Mouse (Mus musculus): ENCODE measurements at regions not wholly inside any gene's neighbourhood (a gene's known extent, or its start where the extent isn't known, plus 50 kb on each side); places are given as distances from the start of the nearest gene placed in this dataset.
"Not testable (repeated sequence)": the region's sequence is repeated elsewhere in the genome, so short reads cannot be mapped to it uniquely, and the experiment has no call there.

GRCm38 (mm10) chr7:83431094-83431493 is 153.6 kb upstream of the Tmc3 start:
- no peak for DNase-seq

DNA sequence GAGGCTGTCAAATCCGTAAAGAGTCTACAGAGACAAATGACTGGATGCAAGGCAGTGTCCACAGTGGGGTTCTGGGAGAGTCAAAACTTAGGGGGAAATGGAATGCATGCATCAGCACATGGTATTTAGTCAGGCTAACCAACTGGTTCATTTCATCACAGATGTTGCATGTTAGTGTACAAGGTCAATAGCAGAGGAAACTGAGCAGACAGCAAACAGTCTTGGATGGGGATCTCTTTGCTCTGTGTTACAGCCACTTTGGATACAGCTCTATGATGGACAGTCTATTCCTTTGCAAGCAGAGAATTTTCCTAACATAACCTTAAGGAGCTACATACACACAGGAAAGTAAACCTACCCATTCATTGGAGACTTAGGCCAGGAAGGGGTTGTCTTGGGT is 151.9 kb upstream of the Tmc3 start:
- no peak for DNase-seq

- DNase-seq: no peak
Measured at GRCm38 (mm10) chr7:83433959-83434715, 150.6 kb upstream of the Tmc3 start.

GRCm38 (mm10) chr7:83438538-83439393 is 146.0 kb upstream of the Tmc3 start:
- DNase-seq: no peak

DNA sequence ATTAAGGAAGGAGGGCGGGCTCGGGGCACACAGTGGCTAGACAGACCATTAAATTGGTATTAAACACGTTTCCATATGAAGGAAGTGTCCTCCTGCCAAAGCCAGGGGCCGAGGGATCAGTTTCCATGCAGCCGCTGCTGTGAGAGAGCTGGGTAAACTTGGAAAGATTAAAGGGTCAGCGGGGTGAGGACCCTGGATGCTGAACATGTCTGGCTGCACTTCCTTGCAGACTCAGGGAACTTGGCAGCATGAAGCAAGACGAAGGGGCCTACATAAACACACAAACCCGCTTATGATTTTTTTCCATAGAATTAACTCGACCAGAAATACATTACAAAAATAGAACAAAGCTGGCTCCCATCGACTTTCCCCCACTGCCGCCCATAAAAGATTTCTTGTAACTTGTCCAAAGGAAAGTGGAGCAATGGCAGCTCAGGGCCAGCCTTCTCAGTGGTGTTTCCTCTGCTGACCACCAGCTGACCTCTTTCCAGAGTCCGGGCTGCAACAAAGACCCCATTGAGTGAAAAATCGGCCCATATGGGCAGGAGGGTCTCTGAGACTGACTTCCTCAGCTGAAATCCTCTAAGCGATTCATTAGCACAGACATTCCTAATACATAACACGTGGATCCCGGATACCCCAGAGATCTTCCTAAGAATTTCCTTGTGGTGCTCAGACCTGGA is 141.0 kb upstream of the Tmc3 start:
- DNase-seq: no peak

GRCm38 (mm10) chr7:83444279-83444615 is 140.5 kb upstream of the Tmc3 start:
- DNase-seq: no peak

DNA sequence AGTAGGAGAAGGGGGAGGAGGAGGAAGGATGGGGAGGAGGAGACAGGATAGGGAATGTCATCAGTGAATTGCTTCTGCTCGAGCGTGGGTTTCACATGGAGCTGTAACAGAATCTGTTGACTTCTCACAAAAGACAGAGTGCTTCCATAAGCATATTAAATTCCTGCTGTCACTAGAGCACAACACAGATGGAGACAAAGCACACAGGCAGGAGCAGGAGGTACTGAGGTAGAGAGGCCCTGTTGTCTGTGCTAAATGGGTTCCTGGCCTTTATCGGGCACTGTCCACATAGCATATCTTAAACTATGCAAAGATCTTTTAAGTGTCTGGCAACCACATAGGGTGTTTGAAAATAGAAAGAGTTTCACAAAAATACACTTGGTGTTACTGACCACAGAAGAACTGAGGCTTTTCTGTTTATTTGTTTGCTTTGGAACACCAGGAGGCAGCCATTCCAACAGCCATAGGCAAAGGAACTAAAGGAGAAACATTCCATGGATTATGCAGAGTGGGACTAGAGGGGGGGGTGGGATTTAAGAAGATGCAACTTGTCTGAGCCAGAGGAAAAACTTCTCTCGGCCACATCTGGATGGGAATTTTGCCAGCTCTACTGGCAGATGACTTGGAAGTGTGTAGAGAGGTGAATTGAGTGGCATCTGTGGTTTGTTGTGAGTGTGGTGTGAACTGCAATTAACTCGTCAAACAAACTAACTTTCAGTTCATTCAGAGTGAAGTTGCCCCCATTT is 139.4 kb upstream of the Tmc3 start:
- DNase-seq: no peak

- no peak for DNase-seq
Measured at GRCm38 (mm10) chr7:83450346-83450745, 134.4 kb upstream of the Tmc3 start.

DNA sequence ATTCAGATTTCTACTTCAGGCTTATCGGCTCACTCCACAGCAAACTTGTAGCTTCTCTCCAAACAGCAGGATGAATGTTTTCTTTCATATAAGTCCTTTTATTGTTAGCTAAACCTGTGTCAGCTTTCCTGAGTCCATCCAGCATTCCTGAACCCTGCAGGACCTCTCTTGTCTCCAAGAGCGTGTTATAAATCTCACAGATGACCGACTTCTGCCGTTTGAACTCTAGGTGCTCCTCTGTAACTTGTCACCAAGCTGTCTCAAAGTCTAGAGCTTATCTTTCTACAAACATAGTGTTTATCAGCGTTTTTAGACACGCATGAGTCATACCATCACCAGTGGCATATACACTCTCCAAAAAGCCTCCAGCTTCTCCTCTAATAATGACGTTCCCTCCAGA is 132.4 kb upstream of the Tmc3 start:
- DNase-seq: no peak

DNA sequence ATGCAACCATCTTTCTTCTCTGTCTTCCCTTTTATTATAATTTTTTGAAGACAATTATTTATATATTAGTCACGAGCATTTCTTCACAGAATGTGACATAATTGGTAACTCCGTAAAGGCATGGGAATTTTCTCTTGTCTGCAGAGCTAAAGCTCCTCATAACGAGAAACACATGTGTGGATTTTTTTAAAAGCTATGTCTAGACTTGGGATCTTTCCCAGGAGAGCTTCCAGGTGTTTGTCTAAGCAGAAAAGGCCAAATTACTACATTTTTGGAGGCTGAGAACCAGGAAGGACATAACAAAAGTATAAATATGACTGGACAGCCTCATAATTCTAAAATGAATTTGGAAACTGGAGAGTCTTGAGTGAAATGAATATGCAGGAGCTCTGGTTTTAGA is 125.2 kb upstream of the Tmc3 start:
- DNase-seq: no peak

DNA sequence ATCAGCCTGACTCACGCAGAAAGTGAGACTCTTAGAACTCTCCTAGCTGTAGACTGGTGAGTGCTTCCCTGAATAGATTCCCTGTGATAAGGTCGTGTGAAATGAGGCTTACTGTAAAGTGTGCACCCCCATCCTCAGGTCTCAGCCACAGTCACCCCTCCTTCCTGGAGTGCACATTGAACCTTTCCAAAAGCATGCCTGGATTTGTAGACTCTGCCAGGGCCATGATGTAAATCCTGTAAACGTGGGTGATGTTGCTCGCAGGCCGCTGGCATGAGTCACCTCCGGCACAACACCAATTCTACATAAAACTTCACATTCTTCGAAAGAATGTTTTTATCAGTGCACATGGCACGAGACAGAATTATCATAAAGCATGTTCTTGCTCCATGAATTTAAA is 117.7 kb upstream of the Tmc3 start:
- no peak for DNase-seq

- DNase-seq: not testable (repeated sequence)
Measured at GRCm38 (mm10) chr7:83469856-83470255, 114.9 kb upstream of the Tmc3 start.

DNA sequence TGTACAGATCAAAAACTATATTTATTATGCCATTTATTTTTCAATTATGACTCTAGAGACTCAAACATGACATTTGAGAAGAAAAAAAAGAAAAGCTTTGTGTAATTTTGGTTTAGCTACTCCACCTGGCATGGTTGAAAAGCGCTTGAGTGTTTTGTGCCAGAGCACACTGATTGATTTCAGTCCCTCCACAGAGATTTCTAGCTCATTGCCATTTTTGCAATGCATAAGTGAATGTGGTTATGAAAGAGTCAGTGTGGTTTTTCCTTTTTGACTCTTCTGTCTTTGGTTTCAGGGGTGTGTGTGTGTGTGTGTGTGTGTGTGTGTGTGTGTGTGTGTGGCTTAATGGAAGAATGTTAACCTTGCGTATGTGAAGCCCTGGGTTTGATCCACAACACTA is 113.6 kb upstream of the Tmc3 start:
- DNase-seq: no peak

DNA sequence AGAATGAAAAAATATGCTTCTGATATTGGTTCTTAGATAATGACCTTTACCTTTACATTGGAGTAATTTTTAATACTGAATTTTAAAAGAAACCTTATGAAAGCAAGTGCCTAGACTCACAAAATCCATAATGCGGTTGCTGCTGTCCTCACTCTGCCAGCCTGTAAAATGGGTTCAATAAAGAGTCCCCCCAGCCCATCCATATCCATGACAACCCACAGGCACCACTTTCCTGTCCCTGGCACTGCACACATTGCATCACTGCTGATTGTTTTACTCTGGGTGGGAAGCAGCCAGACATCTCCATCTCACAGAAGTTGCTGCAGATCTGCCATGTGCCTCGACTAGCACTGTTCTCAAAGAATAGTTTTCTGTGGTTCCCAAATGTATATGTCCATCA is 110.3 kb upstream of the Tmc3 start:
- DNase-seq: no peak

DNA sequence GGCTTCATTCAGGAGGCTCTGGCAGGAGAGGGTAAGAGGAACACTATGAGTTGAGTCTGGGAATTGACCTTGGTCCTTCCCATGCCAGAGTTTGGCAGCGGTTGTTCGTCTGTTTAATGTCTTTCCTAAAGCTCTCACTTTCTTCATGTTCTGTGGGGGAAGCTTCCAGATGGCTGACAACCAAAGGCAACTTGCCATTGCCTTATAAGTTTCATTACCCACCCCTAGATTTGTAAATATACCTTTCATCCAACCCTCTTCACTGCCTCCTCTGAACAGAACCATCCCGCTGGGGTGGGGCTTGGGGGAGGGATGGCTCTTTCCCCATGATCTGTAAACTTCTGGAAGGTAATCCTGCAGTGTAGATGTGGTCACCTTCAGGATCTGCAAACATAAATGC is 109.7 kb upstream of the Tmc3 start:
- DNase-seq: no peak

DNA sequence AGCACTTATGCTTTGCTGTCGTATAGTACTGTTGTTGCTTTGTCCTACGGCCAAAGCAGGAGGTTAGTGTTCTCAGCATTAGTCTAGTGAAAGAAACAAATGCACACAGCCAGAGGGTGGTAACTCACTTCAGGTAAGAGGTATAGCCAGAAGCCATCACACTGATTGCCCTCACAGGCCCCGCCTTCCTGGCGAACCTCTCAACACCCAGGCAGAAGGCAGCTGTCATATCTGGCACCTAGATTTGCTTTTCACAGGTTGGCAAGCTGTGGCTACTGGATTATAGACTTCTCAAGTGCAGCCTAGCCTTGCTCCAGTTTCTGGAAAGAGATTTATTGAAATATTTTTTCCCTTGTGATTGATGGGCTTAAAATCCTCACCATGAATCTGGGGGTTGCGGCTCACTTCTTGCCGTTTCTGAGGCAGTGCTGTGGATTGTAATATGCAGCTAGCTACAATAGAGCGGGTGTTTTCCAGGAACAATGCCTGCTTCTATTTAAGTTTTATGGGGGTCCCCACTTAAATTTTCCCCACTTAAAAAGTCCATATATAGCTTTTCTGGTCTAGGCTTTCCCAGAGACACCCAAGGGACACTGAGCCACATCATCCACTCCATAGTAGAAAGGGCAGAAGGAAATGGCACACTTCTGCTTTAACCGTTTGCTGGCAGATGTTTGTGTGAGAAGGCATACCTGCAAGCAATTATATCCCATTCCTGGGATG is 109.1 kb upstream of the Tmc3 start:
- no peak for DNase-seq

DNA sequence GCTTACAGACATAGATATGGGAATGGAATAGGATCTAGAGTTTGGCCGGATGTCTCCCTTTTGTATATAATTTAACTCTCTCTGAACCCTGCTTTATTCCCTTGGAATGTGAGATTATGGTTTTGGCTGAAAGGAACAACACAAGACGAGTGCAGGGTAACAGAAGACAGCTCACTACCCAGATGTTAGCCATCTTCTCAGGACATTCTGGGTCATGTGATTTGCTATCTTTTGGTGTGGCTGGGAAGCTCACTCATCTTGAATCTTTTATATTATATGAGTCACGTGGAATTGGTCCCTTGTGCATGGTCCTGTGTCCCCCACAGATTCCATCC is 108.6 kb upstream of the Tmc3 start:
- no peak for DNase-seq

DNA sequence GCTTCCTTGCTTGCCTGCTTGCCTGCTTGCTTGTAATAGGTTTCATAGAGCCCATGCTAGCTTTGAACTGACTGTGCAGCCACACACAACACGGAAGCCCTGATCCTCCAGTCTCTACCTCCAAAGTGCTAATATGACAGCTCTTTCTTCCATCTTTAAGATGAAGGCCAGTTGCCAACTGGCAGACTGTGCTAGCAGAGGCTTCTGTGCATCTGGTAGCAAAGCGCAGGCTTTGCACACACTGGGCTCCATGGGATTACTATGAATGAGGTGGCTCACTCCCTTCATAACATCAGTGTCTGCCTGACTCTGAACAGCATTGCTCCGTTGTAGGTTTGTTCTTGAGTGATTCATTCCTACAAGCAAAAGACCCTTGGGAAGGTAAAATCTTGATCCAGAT is 107.9 kb upstream of the Tmc3 start:
- DNase-seq: no peak

DNA sequence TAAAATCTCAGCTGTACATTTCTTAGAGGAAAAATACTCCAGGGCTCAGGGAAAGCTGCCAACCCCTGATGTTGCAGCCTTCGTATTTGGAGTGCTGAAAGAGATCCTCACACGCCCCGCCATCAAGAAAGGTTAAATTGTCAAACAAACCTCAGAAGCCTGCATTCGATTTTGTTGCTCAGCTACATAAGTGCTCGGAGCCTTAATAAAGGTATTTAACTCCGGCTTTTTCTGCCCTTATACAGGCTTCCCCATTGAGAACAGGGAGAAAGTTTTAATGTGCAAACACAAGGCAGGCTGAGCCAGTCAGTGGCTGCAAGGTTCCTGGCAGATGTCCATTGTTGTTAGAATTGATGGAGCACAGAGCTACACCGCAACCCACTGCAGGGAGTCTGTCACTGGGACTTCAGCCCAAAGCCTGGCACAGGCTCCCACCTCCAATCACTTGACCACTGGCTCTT is 107.0 kb upstream of the Tmc3 start:
- no peak for DNase-seq

GRCm38 (mm10) chr7:83481655-83482054 is 103.1 kb upstream of the Tmc3 start:
- no peak for DNase-seq

DNA sequence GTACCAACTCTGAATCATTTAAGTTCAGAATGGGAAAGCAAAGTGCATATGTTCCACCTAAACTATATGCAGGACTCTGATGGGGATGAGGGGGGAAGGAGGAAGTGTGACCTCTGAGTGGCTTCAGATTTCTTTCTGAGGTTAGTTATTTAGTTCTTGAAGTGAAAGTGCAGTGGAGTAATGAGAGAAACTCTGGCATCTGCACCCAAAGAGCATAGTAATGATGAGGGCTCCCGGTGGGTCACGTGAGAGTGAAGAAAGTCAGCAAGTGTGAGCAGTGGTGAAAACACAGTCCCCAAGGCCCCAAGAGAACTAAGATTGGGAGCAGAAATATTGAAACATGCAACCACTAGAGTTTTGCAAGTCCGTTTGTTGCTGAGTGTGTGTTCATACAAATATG is 102.5 kb upstream of the Tmc3 start:
- DNase-seq: peak in 1 of 2 experiments; percentile 15

GRCm38 (mm10) chr7:83482671-83483304 is 101.9 kb upstream of the Tmc3 start:
- DNase-seq: peak; percentile 25 to 28
